Comparison of ENCODE assay signal across 15 mouse cellular contexts in genomic region chr5:22302309-22302708, GRCm38 (mm10). TPM values are rescaled to one million over a fixed set of nuclear protein-coding genes. Genes with fewer than 3 reads are reported as not detected.
A peak's percentile ranks its signal among the peaks of the same experiment; 100 is the strongest.
DNase-seq lines count a peak whose midpoint lies in the region; ATAC-seq and TF ChIP-seq lines count a peak whose summit lies in the region.
"Had no signal": no experiment of that assay in that cellular context is flagged by ENCODE, and none has a peak within 500 bp of the region (broad histone marks: within the 10 kb centered on the region; RNA-seq: fewer than 3 reads in every experiment).

No protein-coding gene starts in this region.

- no peak for TF ChIP-seq POLR2A in cerebellum, adult 2 months (IDR thresholded peaks at IDR 0.05; ENCODE audit: borderline replicate concordance, insufficient read depth, low read length)

- no peaks in the 10 kb centered on the region for H3K9me3 ChIP-seq in heart, embryonic 10.5 days
- H3K9me3 ChIP-seq: liver, embryonic 13.5 days; stomach, embryonic 15.5 days had no signal

- DNase-seq in heart, adult 9 months (ENCODE audit: low spot score in 2 of 2): peak; percentile 1 to 8
- DNase-seq in heart, embryonic 10.5 days (ENCODE audit: low spot score): no peak
- DNase-seq in brain, adult 2 months (ENCODE audit: low read depth, low spot score): peak; percentile 90
- DNase-seq in cerebellum, adult 2 months: peak; percentile 68 to 82
- DNase-seq in gastrocnemius, adult 2 months: peak; percentile 58
- no peak for DNase-seq in embryo, embryonic 9.5 days (ENCODE audit: extremely low spot score)
- DNase-seq: B cell, adult 2 months; kidney, adult 2 months; kidney, postnatal 36 days; liver, embryonic 13.5 days; thymus, postnatal 14 days had no signal

- ATAC-seq in erythroblast, adult 5-6 weeks (replicated peaks; ENCODE audit: low FRiP score, poor library complexity, severe bottlenecking): no peak
- ATAC-seq: forebrain, embryonic 16.5 days had no signal

- no peak for TF ChIP-seq CTCF in cerebellum, adult 2 months (IDR thresholded peaks at IDR 0.05; ENCODE audit: borderline replicate concordance, insufficient read depth, low read depth, low read length)
- no peak for TF ChIP-seq CTCF in gastrocnemius, adult 2 months (IDR thresholded peaks at IDR 0.05)

- H3K27me3 ChIP-seq in heart, embryonic 10.5 days (ENCODE audit: insufficient read depth, poor library complexity, severe bottlenecking): no peaks in the 10 kb centered on the region
- H3K27me3 ChIP-seq in cerebellum, adult 2 months (ENCODE audit: control insufficient read depth, insufficient read depth, low read length): no peaks in the 10 kb centered on the region
- H3K27me3 ChIP-seq: liver, embryonic 13.5 days; stomach, embryonic 15.5 days had no signal

- no peak overlapping the region for H3K4me3 ChIP-seq in heart, embryonic 10.5 days
- H3K4me3 ChIP-seq in cerebellum, adult 2 months (replicated peaks; ENCODE audit: insufficient read depth, low read depth, low read length): no peak overlapping the region
- H3K4me3 ChIP-seq in gastrocnemius, adult 2 months: no peak overlapping the region
- H3K4me3 ChIP-seq: erythroblast, embryonic 14.5 days; liver, embryonic 13.5 days; stomach, embryonic 15.5 days had no signal

- no peaks in the 10 kb centered on the region for H3K36me3 ChIP-seq in heart, embryonic 10.5 days
- H3K36me3 ChIP-seq: liver, embryonic 13.5 days; stomach, embryonic 15.5 days had no signal

- H3K4me1 ChIP-seq in heart, embryonic 10.5 days: no peaks in the 10 kb centered on the region
- H3K4me1 ChIP-seq in cerebellum, adult 2 months (ENCODE audit: control insufficient read depth, insufficient read depth, low read length): peaks cover 19% of the 10 kb centered on the region
- H3K4me1 ChIP-seq: liver, embryonic 13.5 days; stomach, embryonic 15.5 days had no signal

- WGBS in heart, embryonic 10.5 days: 82% methylated on average over 5 of the region's 5 CpGs
- WGBS in cerebellum, adult 2 months: 7% methylated on average over 5 of the region's 5 CpGs

- H3K27ac ChIP-seq in heart, embryonic 10.5 days: no peak overlapping the region
- peak overlapping the region; percentile 93 for H3K27ac ChIP-seq in cerebellum, adult 2 months (ENCODE audit: insufficient read depth, low read length)
- H3K27ac ChIP-seq in gastrocnemius, adult 2 months: peak overlapping the region; percentile 31; the same call in 1 of the 2 replicates
- H3K27ac ChIP-seq: liver, embryonic 13.5 days; stomach, embryonic 15.5 days had no signal

- intact Hi-C loops in gastrocnemius, adult 2 months (cut with DNase I): no loop called here

RNA-seq across cellular contexts. Expression of gene Reln, which starts 42.2 kb away (rescaled TPM):
- polyA plus RNA-seq in heart, embryonic 10.5 days (2016; fragmentation: Nextera tagmentation; extraction: Ambion mirVana): 2.7 and 16.9 TPM in 2 replicates
- 184 and 204 TPM in 2 replicates for polyA plus RNA-seq in cerebellum, adult 2 months (2012; rRNA removed)
- total RNA-seq in gastrocnemius, adult 2 months (2021): 1 to 10 TPM; 1.8 to 2.8 TPM
- total RNA-seq in erythroblast, adult 5-6 weeks (2015; ENCODE audit: low replicate concordance): 272 and 297 TPM in 2 replicates
- 308 and 319 TPM in 2 replicates for total RNA-seq in erythroblast, adult 5-6 weeks (2017; ENCODE audit: low replicate concordance)

Comparison
In these comparisons a context has a peak if more than half of its experiments do, and no peak if none do; other contexts are left out.
1. DNase-seq: peak in heart, adult 9 months (2 of 2), brain, adult 2 months (single experiment), cerebellum, adult 2 months (2 of 2) and gastrocnemius, adult 2 months (single experiment); none in heart, embryonic 10.5 days (single experiment) and embryo, embryonic 9.5 days (single experiment).
2. RNA of gene Reln, which starts 42.2 kb away (total RNA-seq): 272 to 319 TPM in erythroblast, adult 5-6 weeks; 1.8 to 2.8 TPM in gastrocnemius, adult 2 months; every median in the first group is over 10 times any median in the second.